Mouse (Mus musculus) heart, adult 11 months (tissue): ENCODE measurements around the gene Spred2.
A peak's percentile ranks its signal among the peaks of the same experiment; 100 is the strongest.

ENCODE experiments used
- DNase-seq: peaks from one replicate; pipeline ENCODE4 v3.0.0; 2022

Spred2 gene

GRCm38 (mm10) chr11:20064926-20065325 is 140.8 kb downstream of the Spred2 start:
- DNase-seq: no peak

GRCm38 (mm10) chr11:20066106-20066505 is 141.9 kb downstream of the Spred2 start:
- DNase-seq: no peak

GRCm38 (mm10) chr11:20067521-20067920 is 143.3 kb downstream of the Spred2 start:
- DNase-seq: no peak

- DNase-seq: no peak
Observed at GRCm38 (mm10) chr11:20068346-20069004, 144.3 kb downstream of the Spred2 start.

GRCm38 (mm10) chr11:20072174-20072573 is 148.0 kb downstream of the Spred2 start:
- DNase-seq: peak; percentile 56

GRCm38 (mm10) chr11:20072826-20073225 is 148.7 kb downstream of the Spred2 start:
- peak; percentile 73 for DNase-seq
